ENCODE assay signal across 6 mouse cellular contexts in the genomic region with DNA sequence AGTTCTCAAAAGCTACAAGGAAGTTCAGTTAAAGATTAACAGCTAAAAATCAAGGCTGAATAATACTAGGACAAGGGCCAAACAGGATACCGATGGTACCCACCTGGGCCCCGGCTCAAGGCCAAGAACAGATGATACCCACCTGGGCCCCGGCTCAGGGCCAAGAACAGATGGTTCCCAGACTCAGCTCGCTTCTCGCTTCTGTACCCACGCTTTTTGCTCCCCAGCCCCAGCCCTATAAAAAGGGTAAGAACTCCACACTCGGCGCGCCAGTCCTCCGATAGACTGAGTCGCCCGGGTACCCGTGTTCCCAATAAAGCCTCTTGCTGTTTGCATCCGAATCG. TPM values are rescaled to one million over a fixed set of nuclear protein-coding genes. Genes with fewer than 3 reads are reported as not detected.
DNase-seq lines count a peak whose midpoint lies in the region; ATAC-seq and TF ChIP-seq lines count a peak whose summit lies in the region.
"Not testable (repeated sequence)": the region's sequence is repeated elsewhere in the genome, so short reads cannot be mapped to it uniquely, and the experiment has no call there.

No protein-coding gene starts in this region.

- H3K4me3 ChIP-seq in intestine, embryonic 15.5 days (replicated peaks); intestine, postnatal 0 days (ENCODE audit: low read depth, low read length); limb, embryonic 14.5 days (replicated peaks; ENCODE audit: low read length); neural tube, embryonic 12.5 days; neural tube, embryonic 14.5 days (ENCODE audit: low read depth, low read length); stomach, embryonic 16.5 days (replicated peaks; ENCODE audit: low read length): not testable (repeated sequence)

- ATAC-seq in intestine, embryonic 15.5 days, result peak; percentile 74
- peak; percentile 85 for ATAC-seq in intestine, postnatal 0 days
- not testable (repeated sequence) for ATAC-seq in limb, embryonic 14.5 days (ENCODE audit: low FRiP score, low read depth); neural tube, embryonic 12.5 days (ENCODE audit: low FRiP score, low read depth); neural tube, embryonic 14.5 days (ENCODE audit: low read depth); stomach, embryonic 16.5 days (ENCODE audit: insufficient read depth, low FRiP score)

- H3K27me3 ChIP-seq in intestine, embryonic 15.5 days (replicated peaks); intestine, postnatal 0 days (replicated peaks; ENCODE audit: control insufficient read depth, insufficient read depth, low read length); limb, embryonic 14.5 days (ENCODE audit: control insufficient read depth, insufficient read depth, low read length); neural tube, embryonic 12.5 days (replicated peaks); neural tube, embryonic 14.5 days (ENCODE audit: control insufficient read depth, insufficient read depth, low read length); stomach, embryonic 16.5 days (ENCODE audit: control insufficient read depth, insufficient read depth, low read length): not testable (repeated sequence)

- H3K36me3 ChIP-seq in intestine, embryonic 15.5 days; intestine, postnatal 0 days (ENCODE audit: control insufficient read depth, insufficient read depth); limb, embryonic 14.5 days (ENCODE audit: control insufficient read depth, insufficient read depth, low read length); neural tube, embryonic 12.5 days; neural tube, embryonic 14.5 days (ENCODE audit: control insufficient read depth, insufficient read depth, low read length); stomach, embryonic 16.5 days (ENCODE audit: control insufficient read depth, insufficient read depth, low read length): not testable (repeated sequence)

- not testable (repeated sequence) for TF ChIP-seq CTCF in intestine, postnatal 0 days (IDR thresholded peaks at IDR 0.05; ENCODE audit: low read depth)

- no CpG with 5 or more reads among the region's 15 CpGs for WGBS in intestine, embryonic 15.5 days
- no CpG with 5 or more reads among the region's 15 CpGs for WGBS in intestine, postnatal 0 days
- no CpG with 5 or more reads among the region's 15 CpGs for WGBS in limb, embryonic 14.5 days
- no CpG with 5 or more reads among the region's 15 CpGs for WGBS in neural tube, embryonic 12.5 days
- WGBS in neural tube, embryonic 14.5 days, result no CpG with 5 or more reads among the region's 15 CpGs
- no CpG with 5 or more reads among the region's 15 CpGs for WGBS in stomach, embryonic 16.5 days

- not testable (repeated sequence) for TF ChIP-seq POLR2A in limb, embryonic 14.5 days (IDR thresholded peaks at IDR 0.05; ENCODE audit: borderline replicate concordance, extremely low read depth, insufficient read depth, insufficient read length)

- H3K4me1 ChIP-seq in intestine, embryonic 15.5 days (replicated peaks); intestine, postnatal 0 days (replicated peaks; ENCODE audit: control insufficient read depth, insufficient read depth, low read length); limb, embryonic 14.5 days (ENCODE audit: control insufficient read depth, insufficient read depth, low read length); neural tube, embryonic 12.5 days; neural tube, embryonic 14.5 days (ENCODE audit: control insufficient read depth, insufficient read depth, low read length); stomach, embryonic 16.5 days (ENCODE audit: control insufficient read depth, insufficient read depth, low read length): not testable (repeated sequence)

- H3K4me2 ChIP-seq in intestine, embryonic 15.5 days (replicated peaks); intestine, postnatal 0 days (replicated peaks; ENCODE audit: low read depth): not testable (repeated sequence)
- H3K4me2 ChIP-seq in limb, embryonic 14.5 days (replicated peaks; ENCODE audit: low read depth, low read length, severe bottlenecking), result 0 out of 2 replicates have a peak overlapping the region, but pooled peaks have one; percentile 17
- H3K4me2 ChIP-seq in neural tube, embryonic 12.5 days (replicated peaks), result 0 out of 2 replicates have a peak overlapping the region, but pooled peaks have one; percentile 28
- H3K4me2 ChIP-seq in neural tube, embryonic 14.5 days (ENCODE audit: low read depth, low read length), result peak overlapping the region; percentile 26; the same call in 1 of the 2 replicates
- peak overlapping the region; percentile 13; the same call in 1 of the 2 replicates for H3K4me2 ChIP-seq in stomach, embryonic 16.5 days (ENCODE audit: low read depth, low read length)

- not testable (repeated sequence) for H3K27ac ChIP-seq in intestine, embryonic 15.5 days; intestine, postnatal 0 days (ENCODE audit: low read depth, low read length); limb, embryonic 14.5 days (replicated peaks; ENCODE audit: low read depth, low read length); neural tube, embryonic 12.5 days; neural tube, embryonic 14.5 days (ENCODE audit: low read depth, low read length); stomach, embryonic 16.5 days (ENCODE audit: low read length)

- H3K9ac ChIP-seq in intestine, embryonic 15.5 days; intestine, postnatal 0 days (ENCODE audit: low read depth, low read length); limb, embryonic 14.5 days (ENCODE audit: low read depth, low read length, severe bottlenecking); neural tube, embryonic 12.5 days; neural tube, embryonic 14.5 days (replicated peaks; ENCODE audit: low read depth, low read length); stomach, embryonic 16.5 days (ENCODE audit: low read length): not testable (repeated sequence)

- DNase-seq in limb, embryonic 14.5 days (ENCODE audit: low spot score), result not testable (repeated sequence)

- not testable (repeated sequence) for H3K9me3 ChIP-seq in intestine, embryonic 15.5 days; intestine, postnatal 0 days (ENCODE audit: control insufficient read depth); limb, embryonic 14.5 days (ENCODE audit: control insufficient read depth, low read length); neural tube, embryonic 12.5 days; neural tube, embryonic 14.5 days (ENCODE audit: control insufficient read depth, low read length); stomach, embryonic 16.5 days (replicated peaks; ENCODE audit: control insufficient read depth, low read length)

RNA-seq across cellular contexts. Expression of gene Chd9, which starts 58.2 kb away (rescaled TPM):
- 154 and 226 TPM in 2 replicates for polyA plus RNA-seq in intestine, embryonic 15.5 days (2015; fragmentation: Nextera tagmentation; extraction: Ambion mirVana)
- polyA plus RNA-seq in intestine, postnatal 0 days (2015; fragmentation: Nextera tagmentation; extraction: Ambion mirVana), result 234 and 236 TPM in 2 replicates
- polyA plus RNA-seq in limb, embryonic 14.5 days (2012; rRNA removed), result 97.2 and 127 TPM in 2 replicates
- polyA plus RNA-seq in limb, embryonic 14.5 days (2014; fragmentation: Nextera tagmentation; extraction: Ambion mirVana), result 143 and 153 TPM in 2 replicates
- polyA plus RNA-seq in neural tube, embryonic 12.5 days (2016; fragmentation: Nextera tagmentation; extraction: Ambion mirVana), result 81.4 and 84.1 TPM in 2 replicates
- polyA plus RNA-seq in neural tube, embryonic 14.5 days (2014; fragmentation: Nextera tagmentation; extraction: Ambion mirVana), result 97.4 and 112 TPM in 2 replicates
- polyA plus RNA-seq in stomach, embryonic 16.5 days (2015; fragmentation: Nextera tagmentation; extraction: Ambion mirVana), result 239 and 288 TPM in 2 replicates
